Mouse (Mus musculus): ENCODE data around the gene Palm. TPM values are rescaled to one million over a fixed set of nuclear protein-coding genes. Genes with fewer than 3 reads are reported as not detected.
"Not testable (repeated sequence)": the region's sequence is repeated elsewhere in the genome, so short reads cannot be mapped to it uniquely, and the experiment has no call there.

Palm gene
- polyA plus RNA-seq (2016; fragmentation: Nextera tagmentation; extraction: Ambion mirVana), result 184 and 194 TPM in 2 replicates

DNA sequence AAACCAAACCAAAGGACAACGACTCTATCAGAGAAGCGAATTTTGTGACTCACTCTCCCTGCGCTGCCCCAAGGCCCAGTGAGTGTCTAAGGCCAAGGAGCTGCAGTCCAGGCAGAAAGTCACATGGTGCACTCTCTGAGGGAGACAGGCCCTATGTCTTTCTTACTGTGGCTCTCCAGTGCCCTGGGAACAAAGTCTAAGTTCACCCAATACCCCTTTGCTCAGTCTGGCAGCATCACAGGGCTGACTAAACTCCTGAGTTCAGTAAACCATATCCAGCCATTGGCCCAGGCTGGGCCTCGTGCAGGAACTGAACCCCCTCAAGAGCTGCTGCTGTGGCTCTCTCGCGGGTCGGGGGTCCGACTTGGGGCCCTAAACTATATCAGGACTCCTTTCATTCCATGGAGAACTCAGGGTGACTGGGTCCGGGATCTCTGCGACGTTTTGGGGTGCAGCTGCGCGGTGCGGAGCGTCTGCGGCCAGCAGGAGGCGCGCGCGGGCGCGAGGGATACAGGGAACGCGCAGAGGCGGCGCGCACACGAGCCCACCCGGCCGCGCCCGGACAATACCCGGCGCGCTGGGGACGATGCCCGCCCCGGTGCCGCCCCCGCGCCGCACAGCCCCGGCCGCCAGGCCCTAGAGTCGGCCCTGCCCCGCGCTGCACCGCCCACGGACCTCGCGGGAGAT lies at the start of gene Palm:
TSS of gene Palm (plus strand) at position 522 of the 687 bp plus-strand sequence.
- Histone ChIP-seq H3K27ac (peak within 1 kb of the TSS; percentile 90), H3K36me3 (replicated peaks) (no peaks in the 10 kb centered on the region; the same call in 1 of the 2 replicates), H3K4me3 (replicated peaks) (peak within 1 kb of the TSS; percentile 95), H3K4me2 (peak within 1 kb of the TSS; percentile 86), H3K9ac (peak within 1 kb of the TSS; percentile 98), H3K4me1 (peaks cover 38% of the 10 kb centered on the region), H3K9me3 (no peaks in the 10 kb centered on the region), H3K27me3 (0 out of 2 replicates have a peak, but pooled peaks cover 4% of the 10 kb centered on the region)
- peak; percentile 81 for ATAC-seq (ENCODE audit: low FRiP score)
- 6% methylated on average over 45 of the region's 51 CpGs for WGBS

DNA sequence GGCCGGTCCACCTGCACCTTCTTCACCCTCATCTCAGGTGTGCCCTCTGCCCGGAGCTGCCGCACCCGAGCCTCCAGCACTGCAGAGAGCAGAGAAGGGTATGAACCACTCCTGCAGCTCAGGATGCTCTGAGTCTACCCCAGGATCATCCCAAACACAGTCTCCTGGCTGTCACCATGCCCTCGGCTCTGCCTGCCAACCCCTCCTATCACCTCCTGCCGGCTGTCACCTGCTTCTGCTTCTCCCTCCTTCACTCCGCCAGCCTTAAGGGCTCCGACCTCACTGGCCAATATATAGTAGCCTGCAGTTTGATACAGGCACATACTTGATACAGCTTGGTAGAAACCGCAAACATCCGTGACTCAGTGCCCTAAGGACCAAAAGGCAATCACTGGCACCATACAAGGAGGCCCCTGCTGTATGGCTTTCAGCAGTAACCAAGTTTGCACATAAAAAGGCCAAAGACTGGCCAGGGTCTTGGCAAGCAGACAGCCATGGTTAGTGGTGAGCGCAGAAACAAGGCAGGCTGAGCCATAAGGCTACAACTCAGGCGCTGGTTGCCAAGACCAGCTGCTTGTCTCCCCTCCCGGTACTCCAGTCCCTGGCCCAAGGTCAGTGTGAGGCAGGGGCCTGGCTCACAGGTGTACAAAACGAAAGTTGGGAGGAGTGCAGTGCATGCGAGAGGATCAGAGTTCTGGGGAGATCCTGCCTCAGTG lies 49.6 kb upstream of the Palm start:
- no peak overlapping the region for H3K27ac ChIP-seq
- H3K9ac ChIP-seq, result no peak overlapping the region; the same call in 1 of the 2 replicates
- 92% methylated on average over 15 of the region's 15 CpGs for WGBS
- H3K9me3 ChIP-seq, result peaks cover 16% of the 10 kb centered on the region
- H3K4me2 ChIP-seq, result no peak overlapping the region
- H3K4me3 ChIP-seq (replicated peaks), result no peak overlapping the region
- H3K4me1 ChIP-seq, result peaks cover 10% of the 10 kb centered on the region
- no peak for ATAC-seq (ENCODE audit: low FRiP score)
- peaks cover 51% of the 10 kb centered on the region for H3K36me3 ChIP-seq (replicated peaks)
- H3K27me3 ChIP-seq, result no peaks in the 10 kb centered on the region

DNA sequence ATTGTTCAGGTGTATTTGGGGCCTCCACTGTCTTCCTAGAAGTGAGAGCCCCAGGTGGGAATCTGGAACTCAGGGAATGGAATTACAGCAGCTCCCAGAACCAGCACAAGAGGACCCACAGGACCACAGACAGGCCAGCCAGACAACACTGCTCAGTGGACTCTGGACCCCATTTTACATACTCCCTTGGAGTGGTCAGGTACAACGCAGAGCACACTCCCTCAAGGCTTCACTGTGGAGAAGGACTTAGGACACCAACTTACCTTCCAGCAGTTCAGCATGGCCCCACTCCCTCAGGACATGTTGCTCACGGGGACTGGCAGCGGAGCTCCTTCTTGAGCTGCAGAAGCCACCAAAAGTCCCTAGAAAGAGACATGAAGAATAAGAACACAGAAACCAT lies 48.0 kb upstream of the Palm start:
- peak overlapping the region; percentile 63 for H3K4me3 ChIP-seq (replicated peaks)
- no peak overlapping the region for H3K9ac ChIP-seq
- no peak overlapping the region for H3K27ac ChIP-seq
- no peaks in the 10 kb centered on the region for H3K27me3 ChIP-seq
- 0 out of 2 replicates have a peak, but pooled peaks cover under 1% of the 10 kb centered on the region for H3K9me3 ChIP-seq
- 90% methylated on average over 3 of the region's 3 CpGs for WGBS
- H3K4me2 ChIP-seq, result peak overlapping the region; percentile 69
- H3K4me1 ChIP-seq, result peaks cover 10% of the 10 kb centered on the region
- no peak for ATAC-seq (ENCODE audit: low FRiP score)
- peaks cover 35% of the 10 kb centered on the region for H3K36me3 ChIP-seq (replicated peaks)

DNA sequence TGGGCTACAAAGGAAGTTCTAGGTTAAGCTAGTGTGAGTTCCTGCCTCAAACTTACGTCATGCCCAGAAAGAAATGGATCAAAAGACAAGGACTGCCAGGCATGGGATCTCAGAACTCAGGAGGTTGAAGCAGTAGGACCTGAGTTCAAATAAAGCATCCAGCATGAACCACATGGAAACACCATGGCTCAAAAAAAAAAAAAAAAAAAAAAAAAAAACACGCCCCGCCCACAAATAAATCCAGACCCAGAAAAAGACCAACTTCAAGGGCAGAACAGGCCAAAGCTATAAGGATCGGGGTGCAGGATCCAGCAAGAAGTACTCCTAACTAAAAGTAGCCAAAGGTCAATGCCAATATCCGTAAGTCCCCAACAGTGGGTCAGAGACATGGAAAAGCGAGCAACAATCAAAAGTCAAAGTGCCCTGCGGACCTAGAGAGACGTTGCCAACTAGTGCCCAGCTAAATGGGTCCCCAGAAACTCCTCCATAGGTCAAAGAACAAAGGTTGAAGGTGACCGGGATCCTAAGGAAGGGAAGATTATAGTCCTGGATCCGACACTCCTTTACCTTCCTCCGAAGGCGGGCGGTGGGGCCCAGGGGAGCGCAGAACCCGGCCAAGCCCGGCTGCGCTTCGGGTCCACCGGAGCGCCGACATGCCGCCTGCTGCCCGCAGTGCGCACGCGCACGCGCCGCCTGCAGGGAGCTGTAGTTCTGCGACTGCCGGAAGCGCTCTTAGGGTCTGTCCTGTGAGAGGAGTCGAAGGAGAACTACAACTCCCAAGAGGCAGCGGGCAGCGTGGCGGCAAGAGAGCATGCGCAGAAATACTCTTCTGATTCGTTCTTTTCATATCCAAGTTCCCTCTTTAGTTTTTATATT lies 47.2 kb upstream of the Palm start, which contains the start of gene Polrmt:
TSS of gene Polrmt (minus strand) at position 684 of the 876 bp plus-strand sequence.
- peaks cover 27% of the 10 kb centered on the region for H3K36me3 ChIP-seq (replicated peaks)
- H3K4me1 ChIP-seq, result peaks cover 10% of the 10 kb centered on the region
- 4% methylated on average over 38 of the region's 38 CpGs for WGBS
- no peaks in the 10 kb centered on the region for H3K27me3 ChIP-seq
- no peak within 1 kb of the TSS for H3K27ac ChIP-seq
- H3K4me2 ChIP-seq, result peak within 1 kb of the TSS; percentile 69
- peak within 1 kb of the TSS; percentile 63 for H3K4me3 ChIP-seq (replicated peaks)
- H3K9ac ChIP-seq, result peak within 1 kb of the TSS; percentile 65
- ATAC-seq (ENCODE audit: low FRiP score), result peak; percentile 97
- H3K9me3 ChIP-seq, result no peaks in the 10 kb centered on the region

DNA sequence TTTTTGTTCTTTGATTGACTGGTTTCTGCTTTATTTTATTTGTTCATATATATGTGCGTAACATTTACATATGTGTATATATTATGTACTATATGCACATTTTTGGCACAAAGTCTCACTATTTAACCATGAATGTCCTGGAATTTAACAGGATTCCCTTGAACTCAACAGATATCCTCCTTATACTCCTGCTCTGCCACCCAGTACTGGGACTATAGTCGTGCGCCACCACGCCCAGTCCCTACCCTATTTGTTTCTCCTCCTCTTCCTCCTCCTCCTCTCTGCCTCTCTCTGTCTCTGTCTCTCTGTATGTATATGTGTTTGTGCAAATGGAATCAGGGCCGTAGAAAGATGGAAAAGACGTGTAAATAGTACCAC lies 46.6 kb upstream of the Palm start:
- H3K9ac ChIP-seq, result 0 out of 2 replicates have a peak overlapping the region, but pooled peaks have one; percentile 29
- peaks cover 10% of the 10 kb centered on the region for H3K4me1 ChIP-seq
- H3K36me3 ChIP-seq (replicated peaks), result peaks cover 21% of the 10 kb centered on the region
- H3K9me3 ChIP-seq, result no peaks in the 10 kb centered on the region
- peak overlapping the region; percentile 19; the same call in 1 of the 2 replicates for H3K4me3 ChIP-seq (replicated peaks)
- 0 out of 2 replicates have a peak, but pooled peaks cover 1% of the 10 kb centered on the region for H3K27me3 ChIP-seq
- peak; percentile 67 for ATAC-seq (ENCODE audit: low FRiP score)
- 29% methylated on average over 6 of the region's 6 CpGs for WGBS
- no peak overlapping the region for H3K27ac ChIP-seq
- H3K4me2 ChIP-seq, result peak overlapping the region; percentile 53

DNA sequence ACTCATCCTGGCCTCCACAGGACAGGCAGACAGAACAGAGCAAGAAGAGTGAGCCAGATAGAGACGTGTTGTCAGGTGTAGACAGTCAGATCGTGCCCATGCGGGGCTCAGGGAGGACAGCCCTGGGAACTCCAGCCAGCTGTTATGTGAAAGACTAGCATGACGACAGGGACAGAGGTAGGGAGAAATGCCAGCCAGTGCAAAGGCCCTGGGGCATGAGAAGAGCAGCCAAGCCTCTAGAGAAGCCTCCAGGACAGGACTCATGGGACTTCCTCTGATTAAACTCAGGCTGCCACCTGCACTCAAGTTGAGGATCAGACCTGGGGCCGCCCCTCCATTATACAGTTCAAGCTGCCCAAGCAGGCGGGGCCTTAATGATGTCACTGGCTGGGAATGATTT lies 44.9 kb upstream of the Palm start:
- H3K9me3 ChIP-seq, result no peaks in the 10 kb centered on the region
- 76% methylated on average over 6 of the region's 6 CpGs for WGBS
- no peak for ATAC-seq (ENCODE audit: low FRiP score)
- H3K9ac ChIP-seq, result no peak overlapping the region
- peaks cover 6% of the 10 kb centered on the region for H3K36me3 ChIP-seq (replicated peaks)
- peaks cover 10% of the 10 kb centered on the region for H3K4me1 ChIP-seq
- H3K4me2 ChIP-seq, result no peak overlapping the region
- H3K4me3 ChIP-seq (replicated peaks), result no peak overlapping the region
- no peak overlapping the region for H3K27ac ChIP-seq
- 0 out of 2 replicates have a peak, but pooled peaks cover 7% of the 10 kb centered on the region for H3K27me3 ChIP-seq

DNA sequence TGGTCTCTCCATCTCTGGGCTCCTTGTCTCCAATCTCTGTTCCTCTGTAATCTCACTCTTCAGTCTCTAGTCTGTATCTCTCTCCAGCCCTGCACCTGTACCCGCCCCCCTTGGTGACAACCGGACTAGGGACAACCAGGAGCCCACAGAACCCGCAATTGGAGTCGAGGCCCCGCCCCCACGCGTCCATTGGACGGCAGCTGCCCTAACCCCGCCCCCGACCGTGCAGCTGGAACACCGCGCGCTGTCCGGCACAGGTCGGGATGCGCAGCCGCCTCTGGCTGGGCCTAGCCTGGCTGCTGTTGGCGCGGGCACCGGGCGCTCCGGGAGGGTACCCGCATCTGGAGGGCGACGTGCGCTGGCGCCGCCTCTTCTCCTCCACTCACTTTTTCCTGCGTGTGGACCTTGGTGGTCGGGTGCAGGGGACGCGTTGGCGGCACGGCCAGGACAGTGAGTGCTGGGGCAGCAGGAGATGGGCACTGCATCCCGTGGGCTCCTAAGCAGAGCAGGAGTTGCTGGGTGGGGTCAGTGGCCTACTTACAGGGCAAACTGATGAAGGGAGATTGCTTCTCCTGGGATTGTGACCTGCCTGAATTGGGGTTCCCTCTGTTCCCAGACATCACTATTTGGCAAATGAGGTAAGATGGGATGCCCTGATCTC lies 38.4 kb upstream of the Palm start, which contains the start of gene Fgf22:
TSS of gene Fgf22 (plus strand) at position 221 of the 661 bp plus-strand sequence.
- 1% methylated on average over 36 of the region's 36 CpGs for WGBS
- Histone ChIP-seq H3K4me1 (peaks cover 12% of the 10 kb centered on the region), H3K4me3 (replicated peaks) (peak within 1 kb of the TSS; percentile 39), H3K9ac (peak within 1 kb of the TSS; percentile 47), H3K27me3 (0 out of 2 replicates have a peak, but pooled peaks cover 10% of the 10 kb centered on the region), H3K27ac (no peak within 1 kb of the TSS), H3K36me3 (replicated peaks) (peaks cover 41% of the 10 kb centered on the region), H3K4me2 (peak within 1 kb of the TSS; percentile 71), H3K9me3 (no peaks in the 10 kb centered on the region)
- peak; percentile 91 for ATAC-seq (ENCODE audit: low FRiP score)

DNA sequence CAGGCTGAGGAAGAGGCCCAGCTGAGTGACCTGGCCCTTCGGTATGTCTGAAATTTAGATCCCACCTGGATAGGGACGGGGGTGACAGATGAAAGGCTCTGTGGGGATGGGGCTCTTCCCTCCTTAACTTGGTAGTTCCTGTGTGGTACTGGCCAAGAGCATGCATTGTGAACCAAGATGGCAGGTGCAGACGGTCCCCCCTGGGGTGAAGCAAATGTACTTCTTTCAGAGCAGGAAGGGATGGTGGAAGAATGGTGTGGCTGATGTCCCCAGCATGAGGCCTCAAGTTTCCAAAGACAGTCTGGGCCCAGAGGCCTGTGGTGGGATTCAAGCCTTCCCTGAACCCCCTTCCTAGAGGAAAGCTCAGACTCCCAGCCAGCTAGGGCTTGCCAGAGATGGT lies 37.5 kb upstream of the Palm start:
- ATAC-seq (ENCODE audit: low FRiP score), result no peak
- no peak overlapping the region for H3K4me2 ChIP-seq
- H3K9ac ChIP-seq, result no peak overlapping the region
- no peak overlapping the region for H3K27ac ChIP-seq
- 0 out of 2 replicates have a peak, but pooled peaks cover 10% of the 10 kb centered on the region for H3K27me3 ChIP-seq
- H3K9me3 ChIP-seq, result no peaks in the 10 kb centered on the region
- H3K4me1 ChIP-seq, result peaks cover 12% of the 10 kb centered on the region
- no peak overlapping the region for H3K4me3 ChIP-seq (replicated peaks)
- 81% methylated on average over 3 of the region's 3 CpGs for WGBS
- H3K36me3 ChIP-seq (replicated peaks), result peaks cover 50% of the 10 kb centered on the region

DNA sequence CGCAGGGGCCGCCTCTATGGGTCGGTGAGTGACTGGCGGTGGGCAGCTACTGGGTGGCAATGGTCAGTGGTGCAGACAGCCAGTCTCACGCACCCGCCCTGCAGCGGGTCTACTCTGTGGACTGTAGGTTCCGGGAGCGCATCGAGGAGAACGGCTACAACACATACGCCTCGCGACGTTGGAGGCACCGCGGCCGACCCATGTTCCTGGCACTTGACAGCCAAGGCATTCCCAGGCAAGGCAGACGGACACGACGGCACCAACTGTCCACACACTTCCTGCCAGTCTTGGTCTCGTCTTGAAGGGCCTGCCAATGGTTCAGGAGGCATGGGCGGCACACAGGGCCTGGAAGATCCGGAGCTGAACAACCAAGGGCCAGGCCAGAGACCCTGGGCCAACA lies 36.7 kb upstream of the Palm start:
- WGBS, result 91% methylated on average over 24 of the region's 24 CpGs
- Histone ChIP-seq H3K27ac (no peak overlapping the region), H3K36me3 (replicated peaks) (peaks cover 58% of the 10 kb centered on the region)

DNA sequence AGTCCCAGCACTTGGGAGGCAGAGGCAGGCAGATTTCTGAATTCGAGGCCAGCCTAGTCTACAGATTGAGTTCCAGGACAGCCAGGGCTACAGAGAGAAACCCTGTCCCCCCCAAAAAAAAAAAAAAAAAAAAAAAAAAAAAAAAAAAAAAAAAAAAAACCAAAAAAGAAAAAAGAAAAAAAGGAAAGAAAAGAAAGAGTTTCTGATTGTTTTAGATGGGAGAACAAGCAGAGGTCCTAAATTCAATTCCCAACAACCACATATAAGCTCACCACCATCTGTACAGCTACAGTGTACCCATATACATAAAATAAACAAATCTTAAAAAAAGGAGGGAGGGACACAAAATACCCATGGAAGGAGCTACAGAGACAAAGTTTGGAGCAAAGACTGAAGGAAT lies 33.7 kb upstream of the Palm start:
- WGBS, result 94% methylated on average over 1 of the region's 1 CpGs
- H3K4me2 ChIP-seq; H3K9me3 ChIP-seq; H3K9ac ChIP-seq; H3K27ac ChIP-seq; ATAC-seq (ENCODE audit: low FRiP score); H3K27me3 ChIP-seq; H3K4me3 ChIP-seq (replicated peaks): not testable (repeated sequence)
- Histone ChIP-seq H3K36me3 (replicated peaks) (peaks cover 68% of the 10 kb centered on the region), H3K4me1 (peaks cover 19% of the 10 kb centered on the region)

More for the DNA sequence above, 36.7 kb upstream of the Palm start:
- Histone ChIP-seq H3K9ac (no peak overlapping the region), H3K4me2 (no peak overlapping the region), H3K27me3 (0 out of 2 replicates have a peak, but pooled peaks cover 10% of the 10 kb centered on the region), H3K4me1 (peaks cover 12% of the 10 kb centered on the region), H3K9me3 (no peaks in the 10 kb centered on the region), H3K4me3 (replicated peaks) (no peak overlapping the region)
- no peak for ATAC-seq (ENCODE audit: low FRiP score)

DNA sequence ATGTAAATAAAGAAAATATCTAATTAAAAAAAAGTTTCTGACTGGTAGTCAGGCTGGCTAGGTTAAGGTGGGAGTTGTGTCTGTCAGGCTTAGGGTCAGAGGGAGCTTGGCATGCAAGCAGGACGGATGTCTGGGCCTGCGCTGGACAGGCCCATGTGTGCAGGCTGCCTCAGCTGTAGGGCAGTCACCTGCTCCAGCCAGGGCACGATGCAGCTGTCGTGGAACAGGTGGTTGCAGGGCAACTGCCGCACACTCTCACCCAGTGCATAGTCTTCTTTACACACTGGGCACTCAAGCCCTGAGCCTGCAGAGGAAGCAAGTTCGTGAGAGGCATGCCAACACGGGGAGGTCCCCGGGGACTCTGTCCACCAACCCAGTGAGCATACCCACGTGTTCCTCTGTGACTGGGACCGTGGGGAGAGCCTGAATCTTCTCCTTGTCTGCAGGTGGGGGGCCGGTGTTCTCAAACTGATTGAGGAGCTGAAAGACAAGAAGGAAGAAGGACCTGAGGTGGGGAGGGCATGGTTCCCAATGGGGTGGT lies 32.7 kb upstream of the Palm start:
- no peak overlapping the region for H3K9ac ChIP-seq
- no peak overlapping the region for H3K27ac ChIP-seq
- no peak for ATAC-seq (ENCODE audit: low FRiP score)
- peaks cover 19% of the 10 kb centered on the region for H3K4me1 ChIP-seq
- WGBS, result 92% methylated on average over 11 of the region's 11 CpGs
- H3K4me3 ChIP-seq (replicated peaks), result no peak overlapping the region
- H3K36me3 ChIP-seq (replicated peaks), result peaks cover 66% of the 10 kb centered on the region
- 0 out of 2 replicates have a peak, but pooled peaks cover 3% of the 10 kb centered on the region for H3K27me3 ChIP-seq
- no peaks in the 10 kb centered on the region for H3K9me3 ChIP-seq
- H3K4me2 ChIP-seq, result no peak overlapping the region
